Mouse (Mus musculus) gastrocnemius, postnatal 14 days (tissue): Measurements from ENCODE around the gene Gm136. TPM values are rescaled to one million over a fixed set of nuclear protein-coding genes. Genes with fewer than 3 reads are reported as not detected.
A peak's percentile ranks its signal among the peaks of the same experiment; 100 is the strongest.
"Not testable (repeated sequence)": the region's sequence is repeated elsewhere in the genome, so short reads cannot be mapped to it uniquely, and the experiment has no call there.

Source experiments
- DNase-seq: peaks from one replicate; pipeline ENCODE4 v3.0.0; 2021; ENCODE audit warnings: mixed read lengths
- intact Hi-C: fragments of 180-260 bp; cut with DNase I; formaldehyde crosslinking; loops from one replicate; pipeline ENCODE4 v1.15.1; 2025; ENCODE audit warnings: low total_unique reads
- long read RNA-seq, 2 experiments: library from polyadenylated mRNA; stranded (forward); transcript quantifications; one replicate each; pipeline ENCODE4 v2.0.0; 2021
- total RNA-seq, 2 experiments: library from RNA; stranded (reverse); gene quantifications; 2 replicates each; pipeline ENCODE4 v1.2.3; 2021

Gm136 gene
- not detected for total RNA-seq
- long read RNA-seq, experiment 1 = 0 reads
- long read RNA-seq, experiment 2 = 0 reads

GRCm38 (mm10) chr4:34756163-34756562 is at the start of gene Gm136:
Gm136 (minus strand) TSS chr4:34756263.
- DNase-seq = no peak
- intact Hi-C loops = no loop called here

- DNase-seq = no peak
- intact Hi-C loops = no loop called here
Observed at GRCm38 (mm10) chr4:34801166-34802034, 45.3 kb upstream of the Gm136 start.

- DNase-seq = no peak
- intact Hi-C loops = no loop called here
Observed at GRCm38 (mm10) chr4:34798005-34798404, 41.9 kb upstream of the Gm136 start.

- DNase-seq = no peak
- intact Hi-C loops = no loop called here
Observed at GRCm38 (mm10) chr4:34797294-34797983, 41.4 kb upstream of the Gm136 start.

GRCm38 (mm10) chr4:34796294-34796693 is 40.2 kb upstream of the Gm136 start:
- DNase-seq = no peak
- intact Hi-C loops = no loop called here

- intact Hi-C loops = loop anchor here (5.0 kb wide), 1 partner anchor 131 kb away; no protein-coding TSS in a partner anchor
- no peak for DNase-seq
Observed at GRCm38 (mm10) chr4:34786476-34786875, 30.4 kb upstream of the Gm136 start.

- intact Hi-C loops = loop anchor here (5.0 kb wide), 1 partner anchor 132 kb away; no protein-coding TSS in a partner anchor
- DNase-seq = no peak
Observed at GRCm38 (mm10) chr4:34785646-34786045, 29.6 kb upstream of the Gm136 start.

- DNase-seq = no peak
- intact Hi-C loops = loop anchor here (5.0 kb wide), 1 partner anchor 132 kb away; no protein-coding TSS in a partner anchor
Observed at GRCm38 (mm10) chr4:34784865-34785264, 28.8 kb upstream of the Gm136 start.

- intact Hi-C loops = no loop called here
- no peak for DNase-seq
Observed at GRCm38 (mm10) chr4:34782730-34783129, 26.7 kb upstream of the Gm136 start.

- intact Hi-C loops = loop anchor here (10.0 kb wide), 1 partner anchor 93 kb away; the partner anchor contains the start of gene Slc35a1
Observed at GRCm38 (mm10) chr4:34777677-34778527, 21.8 kb upstream of the Gm136 start, which contains the start of gene Smim8. Smim8 (minus strand) TSS chr4:34778423.

GRCm38 (mm10) chr4:34771652-34772371 is 15.7 kb upstream of the Gm136 start:
- no peak for DNase-seq
- intact Hi-C loops = loop anchor here (10.0 kb wide), 1 partner anchor 87 kb away; the partner anchor contains the start of gene Slc35a1

More at GRCm38 (mm10) chr4:34777677-34778527, 21.8 kb upstream of the Gm136 start, which contains the start of gene Smim8:
- DNase-seq = peak; percentile 91

GRCm38 (mm10) chr4:34749236-34749635 is 6.8 kb downstream of the Gm136 start:
- intact Hi-C loops = no loop called here
- DNase-seq = no peak

GRCm38 (mm10) chr4:34734461-34734860 is 21.6 kb downstream of the Gm136 start:
- intact Hi-C loops = no loop called here
- no peak for DNase-seq

GRCm38 (mm10) chr4:34733415-34733814 is 22.6 kb downstream of the Gm136 start:
- DNase-seq, intact Hi-C loops: not testable (repeated sequence)

GRCm38 (mm10) chr4:34729851-34730341 is 26.2 kb downstream of the Gm136 start, which contains the start of gene Cfap206:
Cfap206 (minus strand) TSS chr4:34730206.
- peak; percentile 68 for DNase-seq
- intact Hi-C loops = no loop called here

GRCm38 (mm10) chr4:34725710-34726109 is 30.4 kb downstream of the Gm136 start:
- intact Hi-C loops, DNase-seq: not testable (repeated sequence)

GRCm38 (mm10) chr4:34724306-34724705 is 31.8 kb downstream of the Gm136 start:
- DNase-seq = no peak
- intact Hi-C loops = no loop called here

GRCm38 (mm10) chr4:34723186-34723585 is 32.9 kb downstream of the Gm136 start:
- intact Hi-C loops = no loop called here
- no peak for DNase-seq
